Mouse (Mus musculus) thymus, postnatal 0 days (tissue): Measurements from ENCODE around the gene Rbm15b. TPM values are rescaled to one million over a fixed set of nuclear protein-coding genes. Genes with fewer than 3 reads are reported as not detected.

Experiments used
- DNase-seq: peaks from one replicate; pipeline ENCODE4 v3.0.0-alpha.2; 2015; ENCODE audit warnings: low spot score
- polyA plus RNA-seq: library from polyadenylated mRNA; unstranded; fragments of >200 nt; fragmentation: Nextera tagmentation; extraction: Ambion mirVana; gene quantifications from 2 replicates; pipeline ENCODE4 v1.2.1, GENCODE M21; 2015

Gene Rbm15b
- polyA plus RNA-seq, 1 experiment from 2014 or later = 10.0 TPM

GRCm38 (mm10) chr9:106884996-106885900 lies 2.0 kb downstream of the Rbm15b start:
- no peak for DNase-seq

GRCm38 (mm10) chr9:106884306-106884705 lies 2.9 kb downstream of the Rbm15b start:
- DNase-seq = peak; percentile 42

- no peak for DNase-seq
Measured at GRCm38 (mm10) chr9:106883085-106883484, 4.1 kb downstream of the Rbm15b start.

DNA sequence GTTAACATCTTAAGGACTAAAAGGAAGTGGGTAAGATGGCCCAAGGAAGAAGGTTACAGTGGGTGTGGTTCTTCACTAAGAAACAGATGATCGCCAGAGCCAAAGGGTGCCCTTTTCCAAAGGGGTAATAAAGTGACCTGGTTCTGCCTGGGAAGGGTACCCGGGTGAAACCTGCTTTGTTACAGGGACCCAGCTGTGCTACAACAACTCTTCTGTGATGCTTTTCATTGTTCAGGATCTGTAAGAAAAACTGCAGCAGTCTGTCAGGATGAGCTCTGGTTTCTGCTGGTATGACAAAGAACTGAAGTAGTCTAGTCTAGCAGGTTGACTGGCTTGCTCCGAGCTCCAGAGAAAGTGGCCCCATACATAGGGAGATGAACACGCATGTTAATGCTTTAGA lies 5.1 kb downstream of the Rbm15b start:
- DNase-seq = no peak

DNA sequence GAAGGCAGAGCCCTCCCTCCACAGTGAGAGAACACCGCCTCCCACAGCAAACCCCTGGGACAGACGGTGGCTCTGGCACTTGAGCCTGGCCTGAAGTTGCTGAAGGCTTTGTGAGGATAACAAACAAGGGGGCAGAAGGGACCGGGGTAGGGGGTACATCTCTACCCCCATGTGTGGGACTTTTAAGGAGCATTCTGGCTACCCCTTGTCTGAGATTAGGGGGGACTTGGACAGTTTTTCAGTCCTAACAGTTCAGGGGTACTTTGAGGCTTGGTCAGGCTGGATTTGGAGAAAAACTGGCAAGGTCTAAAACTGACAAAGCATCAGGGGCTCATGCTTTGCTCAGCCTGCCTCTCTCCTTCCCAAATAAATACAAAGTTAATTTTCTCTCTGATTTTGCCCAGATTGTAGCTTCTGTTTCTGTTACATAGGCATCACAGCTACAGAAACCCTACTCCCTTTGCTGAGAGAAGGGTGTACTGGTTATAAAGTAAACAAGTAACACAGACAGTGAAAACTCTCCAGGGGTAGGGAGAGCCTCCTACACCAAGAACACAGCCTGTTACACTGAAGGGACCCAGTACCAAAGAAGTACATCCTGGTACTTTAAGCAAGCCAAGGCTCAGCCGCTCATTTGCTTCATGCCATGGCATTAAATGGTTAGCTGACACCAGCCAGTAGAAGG lies 6.0 kb downstream of the Rbm15b start:
- no peak for DNase-seq

DNA sequence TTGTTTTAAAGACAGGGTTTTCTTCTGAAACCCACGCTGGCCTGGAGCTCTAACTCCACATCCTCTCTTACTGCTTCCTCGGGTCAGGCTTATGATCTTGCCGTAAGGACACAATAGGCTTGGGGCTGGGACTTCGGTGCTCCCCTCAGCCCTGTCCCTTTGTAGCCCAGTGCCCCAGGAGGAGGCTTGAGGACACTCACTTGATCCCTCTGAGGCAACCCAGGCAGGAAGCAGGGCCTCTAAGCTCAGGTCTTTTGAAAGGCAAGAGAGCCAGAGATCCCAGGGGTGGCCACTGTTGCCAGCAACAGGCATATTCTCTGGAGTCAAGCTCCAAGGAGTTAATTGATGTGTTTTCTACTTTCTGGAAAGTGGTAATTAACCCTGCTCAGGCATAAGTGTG lies 7.8 kb downstream of the Rbm15b start:
- no peak for DNase-seq

- no peak for DNase-seq
Measured at GRCm38 (mm10) chr9:106876666-106877065, 10.6 kb downstream of the Rbm15b start.

GRCm38 (mm10) chr9:106874216-106874615 lies 13.0 kb downstream of the Rbm15b start:
- no peak for DNase-seq

DNA sequence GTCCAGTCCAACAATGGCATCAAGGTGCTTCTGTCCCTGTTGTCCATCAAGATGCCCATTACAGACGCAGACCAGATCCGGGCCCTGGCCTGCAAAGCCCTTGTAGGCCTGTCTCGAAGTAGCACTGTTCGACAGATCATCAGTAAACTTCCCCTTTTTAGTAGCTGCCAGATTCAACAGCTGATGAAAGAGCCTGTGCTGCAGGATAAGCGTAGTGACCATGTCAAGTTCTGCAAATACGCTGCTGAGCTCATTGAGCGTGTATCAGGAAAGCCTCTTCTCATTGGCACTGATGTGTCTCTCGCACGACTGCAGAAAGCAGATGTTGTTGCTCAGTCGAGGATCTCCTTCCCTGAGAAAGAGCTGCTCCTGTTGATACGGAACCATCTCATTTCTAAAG lies 29.2 kb downstream of the Rbm15b start:
- DNase-seq = no peak

DNA sequence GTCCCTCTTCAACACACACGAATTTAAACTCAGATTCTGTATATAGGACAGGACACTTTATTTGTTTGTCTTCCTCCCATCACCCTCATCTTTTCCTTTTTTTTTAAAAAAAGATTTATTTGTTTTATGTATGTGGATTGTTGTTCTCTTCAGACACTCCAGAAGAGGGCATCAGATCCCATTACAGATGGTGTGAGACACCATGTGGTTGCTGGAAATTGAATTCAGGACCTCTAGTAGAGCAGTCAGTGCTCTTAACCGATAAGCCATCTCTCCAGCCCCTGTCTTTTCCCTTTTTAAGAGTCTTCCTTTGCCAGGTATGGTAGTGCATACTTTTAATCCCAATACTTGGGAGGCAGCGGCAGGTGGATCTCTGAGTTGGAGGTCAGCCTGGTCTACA lies 30.6 kb downstream of the Rbm15b start:
- no peak for DNase-seq

DNA sequence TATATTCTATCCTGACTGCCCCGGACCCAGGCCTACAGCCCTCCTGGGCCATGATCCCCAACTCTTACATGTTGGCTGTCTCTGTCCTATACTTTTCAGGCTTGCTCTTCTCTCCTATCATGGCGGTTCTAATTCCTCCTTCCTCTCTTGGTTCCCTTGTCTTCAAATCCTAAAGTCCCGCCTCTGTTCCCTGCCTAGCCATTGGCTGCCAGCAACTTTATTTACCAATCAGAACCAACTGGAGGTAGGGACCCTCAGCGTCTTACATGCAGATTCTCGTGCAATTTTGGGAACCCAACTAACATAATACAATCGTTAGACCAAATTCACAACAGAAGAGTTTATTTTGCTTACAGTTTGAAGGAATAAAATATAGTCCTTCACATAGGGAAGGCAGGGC lies 44.4 kb downstream of the Rbm15b start:
- no peak for DNase-seq

DNA sequence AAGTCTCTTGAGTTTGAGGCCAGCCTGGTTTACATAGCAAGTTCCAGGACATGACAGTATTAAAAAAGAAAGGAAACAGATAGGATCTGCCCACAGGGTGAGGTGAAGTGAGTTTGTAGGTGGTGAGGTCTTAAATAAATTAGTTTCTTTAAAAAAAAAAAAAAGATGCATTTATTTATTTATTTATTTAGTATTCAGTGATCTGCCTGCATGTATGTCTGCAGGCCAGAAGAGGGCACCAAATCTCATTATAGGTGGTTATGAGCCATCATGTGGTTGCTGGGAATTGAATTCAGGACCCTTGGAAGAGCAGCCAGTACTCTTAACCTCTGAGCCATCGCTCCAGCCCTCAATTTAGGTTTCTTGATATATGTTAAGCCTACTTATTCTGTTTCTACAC lies 46.7 kb downstream of the Rbm15b start:
- peak; percentile 12 for DNase-seq

Other genes starting within 250 kb of the Rbm15b start
- gene Grm2, start 231.3 kb downstream of the Rbm15b start, polyA plus RNA-seq = 0.10 and 0.12 TPM in 2 replicates
- 47.0 and 60.1 TPM in 2 replicates for gene Tex264, start 201.5 kb downstream of the Rbm15b start, polyA plus RNA-seq
- 3.3 and 5.7 TPM in 2 replicates for gene Rad54l2, start 98.2 kb downstream of the Rbm15b start, polyA plus RNA-seq
- gene Dcaf1, start 65.6 kb downstream of the Rbm15b start, polyA plus RNA-seq = 8.6 and 11.6 TPM in 2 replicates
- gene Manf, start 4.6 kb upstream of the Rbm15b start, polyA plus RNA-seq = 221 and 276 TPM in 2 replicates